Mouse (Mus musculus) urinary bladder, postnatal 25 days (tissue): Measurements from ENCODE around the gene Olfr922.

Experiments used
- DNase-seq: peaks from one replicate; pipeline ENCODE4 v3.0.0; 2022; ENCODE audit warnings: low spot score

Gene Olfr922

GRCm38 (mm10) chr9:38814314-38814713 lies at the start of gene Olfr922:
Olfr922 (plus strand) TSS chr9:38814614.
- DNase-seq: no peak

DNA sequence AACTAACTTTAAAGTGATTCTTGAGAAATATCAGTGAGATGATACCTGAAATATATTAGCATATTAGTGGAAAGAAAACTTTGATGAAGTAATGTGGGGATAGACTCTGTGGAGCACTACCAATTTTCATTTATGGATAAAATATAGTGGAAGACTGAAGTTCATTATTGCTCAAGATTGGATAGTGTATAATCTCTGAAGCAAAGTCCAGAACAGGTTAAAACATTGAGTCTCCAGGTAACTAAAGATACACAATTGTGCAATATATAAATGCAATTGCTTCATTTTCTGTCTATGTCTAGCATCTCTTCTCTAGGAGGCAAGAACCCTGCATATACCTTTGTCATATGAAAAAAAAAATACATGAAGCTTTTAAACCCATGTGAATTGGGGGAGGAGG lies 41.6 kb upstream of the Olfr922 start, which contains the start of gene Olfr921:
Gene Olfr921, plus strand, starts transcription at position 301 of the 400 bp plus-strand sequence.
- no peak for DNase-seq

DNA sequence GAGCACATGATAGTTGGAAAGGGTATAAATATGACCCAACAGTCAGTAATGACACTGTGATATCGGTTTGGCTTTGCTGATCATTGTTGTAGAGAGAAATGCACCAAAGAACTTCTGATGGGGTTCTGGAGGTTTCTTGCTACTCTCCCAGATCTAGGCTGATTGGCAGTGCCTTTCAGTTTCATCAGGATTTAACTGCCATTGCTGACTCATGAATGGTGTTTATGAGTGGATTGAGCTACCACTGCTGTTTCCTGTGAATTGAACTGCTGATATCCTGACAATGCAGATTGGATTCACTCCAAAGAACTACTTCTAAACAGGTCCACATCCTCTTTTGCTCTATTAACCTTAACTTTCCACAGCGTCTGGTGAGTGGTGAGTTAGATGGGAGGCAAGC lies 21.7 kb upstream of the Olfr922 start:
- DNase-seq: no peak

GRCm38 (mm10) chr9:38805696-38806095 lies 8.7 kb upstream of the Olfr922 start:
- DNase-seq: no peak

DNA sequence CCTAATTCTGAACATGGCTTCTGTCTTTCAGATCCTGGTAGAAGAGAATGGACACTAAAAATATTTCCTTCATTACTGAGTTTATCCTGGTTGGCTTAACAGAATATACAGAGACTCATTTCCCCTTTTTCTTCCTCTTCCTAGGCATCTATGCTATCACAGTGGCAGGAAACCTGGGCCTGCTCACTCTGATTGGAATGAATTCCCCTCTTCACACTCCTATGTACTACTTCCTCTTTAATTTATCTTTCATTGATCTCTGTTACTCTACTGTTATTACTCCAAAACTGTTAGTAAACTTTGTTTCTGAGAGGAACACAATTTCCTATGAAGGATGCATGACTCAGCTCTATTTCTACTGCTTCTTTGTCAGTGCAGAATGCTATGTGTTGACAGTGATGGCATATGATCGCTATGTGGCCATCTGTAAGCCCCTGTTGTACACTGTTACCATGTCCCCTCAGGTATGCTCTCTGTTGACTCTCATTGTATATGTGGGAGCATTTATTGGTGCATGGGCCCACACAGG lies 1.1 kb downstream of the Olfr922 start:
- DNase-seq: no peak

- DNase-seq: no peak
These were observed 11.8 kb downstream of the Olfr922 start, which contains the start of gene Olfr923 for GRCm38 (mm10) chr9:38826245-38826644. Olfr923 (plus strand) TSS chr9:38826545.

- no peak for DNase-seq
These were observed 18.6 kb downstream of the Olfr922 start for GRCm38 (mm10) chr9:38833027-38833426.

- no peak for DNase-seq
These were observed 29.7 kb downstream of the Olfr922 start, which contains the start of gene Olfr924 for GRCm38 (mm10) chr9:38844149-38844548. Olfr924 (plus strand) TSS chr9:38844449.

GRCm38 (mm10) chr9:38854760-38855159 lies 40.3 kb downstream of the Olfr922 start, which contains the start of gene Olfr26:
Olfr26 (plus strand) TSS chr9:38855060.
- no peak for DNase-seq
